Mouse (Mus musculus) intestine, embryonic 16.5 days (tissue): ENCODE results near the gene Fbxw4. TPM values are rescaled to one million over a fixed set of nuclear protein-coding genes. Genes with fewer than 3 reads are reported as not detected.

Source experiments
- ATAC-seq: fragments of 200-750 bp; cut with Nextera tagmentation; 2 replicates; pipeline ENCODE4 v1.8.0; 2017; ENCODE audit warnings: moderate TSS enrichment, moderate library complexity
- H3K27ac ChIP-seq: fragments of 300-500 bp; sonication (generic); 2 replicates; pipeline ENCODE4 v1.5.1; 2014; ENCODE audit warnings: mild to moderate bottlenecking, low read length
- H3K27me3 ChIP-seq: fragments of 300-500 bp; sonication (generic); replicated peaks from 2 replicates; pipeline ENCODE4 v1.6.1; 2014; ENCODE audit warnings: low read length, control low read depth, mixed read lengths; ENCODE audit not compliant: control insufficient read depth, insufficient read depth
- H3K36me3 ChIP-seq: fragments of 300-500 bp; sonication (generic); 2 replicates; pipeline ENCODE4 v1.6.1; 2014; ENCODE audit warnings: low read length, control low read depth; ENCODE audit not compliant: control insufficient read depth, insufficient read depth
- H3K4me1 ChIP-seq: fragments of 300-500 bp; sonication (generic); 2 replicates; pipeline ENCODE4 v1.6.1; 2014; ENCODE audit warnings: low read length, control low read depth, mixed read lengths; ENCODE audit not compliant: control insufficient read depth, insufficient read depth
- H3K4me2 ChIP-seq: fragments of 300-500 bp; sonication (generic); 2 replicates; pipeline ENCODE4 v1.6.1; 2014; ENCODE audit warnings: low read depth, low read length, control low read depth
- H3K4me3 ChIP-seq: fragments of 300-500 bp; sonication (generic); 2 replicates; pipeline ENCODE4 v1.5.1; 2014; ENCODE audit warnings: mild to moderate bottlenecking, low read length
- H3K9ac ChIP-seq: fragments of 300-500 bp; sonication (generic); 2 replicates; pipeline ENCODE4 v1.6.1; 2014; ENCODE audit warnings: low read depth, low read length
- H3K9me3 ChIP-seq: fragments of 300-500 bp; sonication (generic); 2 replicates; pipeline ENCODE4 v1.6.1; 2016; ENCODE audit warnings: low read length, control low read depth; ENCODE audit not compliant: control insufficient read depth
- WGBS: fragments of 180-500 bp; shearing (Covaris S2); extraction: QIAGEN DNeasy Blood & Tissue Kit; methylation state at CpG from one replicate; pipeline ENCODE4 v1.1.7; 2014; 5-methylcytosine and 5-hydroxymethylcytosine counted together
- polyA plus RNA-seq: library from polyadenylated mRNA; unstranded; fragments of >200 nt; fragmentation: Nextera tagmentation; extraction: Ambion mirVana; gene quantifications from 2 replicates; pipeline ENCODE4 v1.2.1, GENCODE M21; 2015

The Fbxw4 gene
- polyA plus RNA-seq, 1 experiment from 2014 or later = 2.5 TPM

DNA sequence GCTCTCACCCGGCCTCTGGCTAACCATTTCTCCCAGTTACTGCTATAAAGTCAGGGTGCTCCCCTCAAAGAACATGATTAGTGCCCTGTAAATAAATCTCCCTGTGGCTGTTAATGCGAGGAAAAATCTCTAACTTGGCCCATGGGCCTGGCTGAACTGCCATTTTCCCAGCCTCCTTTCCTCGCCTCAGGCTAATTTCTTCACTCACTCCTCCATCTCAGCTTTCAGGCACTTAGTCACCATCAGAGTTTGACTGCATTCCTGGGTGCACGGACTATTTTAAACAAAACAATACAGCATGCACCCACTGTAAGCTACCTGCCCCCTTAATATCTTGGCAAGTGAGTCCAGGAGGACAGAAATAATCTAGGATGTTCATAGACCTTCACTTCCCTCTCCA lies 13.2 kb downstream of the Fbxw4 start:
- H3K4me2 ChIP-seq = no peak overlapping the region
- no peaks in the 10 kb centered on the region for H3K4me1 ChIP-seq
- 58% methylated on average over 4 of the region's 4 CpGs for WGBS
- H3K27me3 ChIP-seq = no peaks in the 10 kb centered on the region
- no peaks in the 10 kb centered on the region for H3K36me3 ChIP-seq
- no peaks in the 10 kb centered on the region for H3K9me3 ChIP-seq
- ATAC-seq = no peak
- H3K4me3 ChIP-seq = no peak overlapping the region
- no peak overlapping the region for H3K9ac ChIP-seq
- no peak overlapping the region for H3K27ac ChIP-seq

DNA sequence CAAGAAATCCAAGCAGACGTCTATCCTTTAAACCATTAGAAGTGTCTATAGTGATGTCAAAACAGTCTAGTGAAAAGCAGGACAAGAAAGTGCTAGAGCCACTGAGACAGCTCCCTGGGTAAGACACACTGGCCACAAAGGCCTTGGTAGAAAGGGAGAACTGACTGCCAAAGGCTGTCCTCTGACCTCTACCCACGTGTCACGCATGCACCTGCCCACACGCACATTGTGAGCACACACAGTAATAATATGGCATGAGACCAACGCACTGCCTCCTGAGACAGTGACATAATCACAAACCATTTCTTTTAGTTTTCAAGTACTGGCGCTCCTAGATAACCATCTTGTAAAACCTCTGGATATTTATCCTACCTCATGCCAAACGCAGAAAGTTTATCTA lies 19.4 kb downstream of the Fbxw4 start:
- Histone ChIP-seq H3K27ac (no peak overlapping the region), H3K4me2 (no peak overlapping the region), H3K27me3 (no peaks in the 10 kb centered on the region), H3K9me3 (no peaks in the 10 kb centered on the region), H3K36me3 (0 out of 2 replicates have a peak, but pooled peaks cover 3% of the 10 kb centered on the region), H3K4me3 (no peak overlapping the region), H3K4me1 (no peaks in the 10 kb centered on the region), H3K9ac (no peak overlapping the region)
- 86% methylated on average over 7 of the region's 7 CpGs for WGBS
- ATAC-seq = no peak

DNA sequence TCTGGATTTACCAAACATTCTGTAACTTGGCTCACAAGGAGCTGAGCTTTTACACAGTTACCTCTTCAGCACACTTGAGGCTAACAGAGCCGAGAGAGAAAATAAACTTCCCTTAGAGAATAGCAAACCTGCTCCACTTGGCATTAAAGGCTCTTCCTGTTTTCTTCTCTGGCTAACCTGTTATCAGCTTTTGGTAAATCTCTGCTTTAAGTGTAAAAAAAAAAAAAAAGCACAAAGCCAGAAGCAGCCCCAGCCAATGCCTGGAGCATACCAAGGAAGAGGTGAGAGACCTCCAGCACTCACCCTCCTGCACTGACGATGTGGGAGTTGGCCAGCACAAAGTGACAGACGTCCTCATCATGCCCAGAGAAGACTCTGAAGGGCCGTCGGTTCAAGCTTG lies 24.2 kb downstream of the Fbxw4 start:
- Histone ChIP-seq H3K4me2 (no peak overlapping the region), H3K9ac (no peak overlapping the region), H3K4me1 (no peaks in the 10 kb centered on the region), H3K36me3 (0 out of 2 replicates have a peak, but pooled peaks cover 5% of the 10 kb centered on the region), H3K27me3 (no peaks in the 10 kb centered on the region), H3K27ac (no peak overlapping the region), H3K9me3 (no peaks in the 10 kb centered on the region), H3K4me3 (no peak overlapping the region)
- WGBS = 63% methylated on average over 5 of the region's 5 CpGs
- ATAC-seq = no peak

DNA sequence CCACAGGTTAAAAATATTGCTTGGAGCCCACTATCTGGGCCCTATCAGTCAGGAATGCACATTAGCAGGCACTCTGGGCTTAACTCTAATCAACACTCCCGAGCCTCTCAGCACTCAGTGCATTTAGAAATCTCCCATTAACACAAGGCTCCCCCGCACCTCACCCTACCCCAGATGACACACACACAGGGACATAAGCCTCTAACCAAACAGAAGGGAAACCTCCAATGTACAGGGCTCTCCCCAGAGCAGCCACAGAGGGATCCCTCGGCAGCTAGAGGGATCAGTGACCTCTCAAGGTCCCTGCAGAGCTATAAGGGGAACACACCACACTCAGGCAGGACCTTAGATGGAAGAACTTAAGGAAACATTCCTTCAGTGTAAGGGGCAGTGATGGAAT lies 28.5 kb downstream of the Fbxw4 start:
- no peak for ATAC-seq
- 41% methylated on average over 3 of the region's 3 CpGs for WGBS
- no peak overlapping the region for H3K27ac ChIP-seq

DNA sequence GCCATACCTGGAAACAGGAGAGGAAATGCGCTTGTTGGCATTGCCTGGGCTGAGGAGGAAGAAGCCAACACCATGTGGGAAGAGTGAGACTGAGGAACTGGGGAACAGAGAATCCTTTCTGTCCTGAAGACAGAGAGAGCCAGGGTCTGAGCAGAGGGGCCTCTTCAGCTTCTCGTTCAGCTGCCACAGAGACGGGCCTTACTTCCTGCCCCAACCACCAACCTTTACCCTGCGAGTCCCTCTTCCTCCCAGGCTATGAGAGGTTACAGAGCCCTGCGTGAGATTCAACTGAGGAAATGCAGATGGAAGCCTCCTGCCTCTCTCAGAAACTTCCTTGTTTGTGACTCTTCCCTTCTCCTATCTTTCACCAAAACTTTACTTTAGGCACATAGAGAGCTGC lies 29.2 kb downstream of the Fbxw4 start:
- ATAC-seq = no peak
- no peaks in the 10 kb centered on the region for H3K4me1 ChIP-seq
- no peak overlapping the region for H3K27ac ChIP-seq
- no peak overlapping the region for H3K4me3 ChIP-seq
- 49% methylated on average over 5 of the region's 5 CpGs for WGBS
- no peaks in the 10 kb centered on the region for H3K9me3 ChIP-seq
- no peak overlapping the region for H3K9ac ChIP-seq
- no peaks in the 10 kb centered on the region for H3K27me3 ChIP-seq
- 0 out of 2 replicates have a peak, but pooled peaks cover 2% of the 10 kb centered on the region for H3K36me3 ChIP-seq
- no peak overlapping the region for H3K4me2 ChIP-seq

More for the DNA sequence above, 28.5 kb downstream of the Fbxw4 start:
- no peaks in the 10 kb centered on the region for H3K9me3 ChIP-seq
- H3K36me3 ChIP-seq = 0 out of 2 replicates have a peak, but pooled peaks cover 5% of the 10 kb centered on the region
- no peak overlapping the region for H3K4me3 ChIP-seq
- no peak overlapping the region for H3K4me2 ChIP-seq
- H3K4me1 ChIP-seq = no peaks in the 10 kb centered on the region
- no peaks in the 10 kb centered on the region for H3K27me3 ChIP-seq
- no peak overlapping the region for H3K9ac ChIP-seq

DNA sequence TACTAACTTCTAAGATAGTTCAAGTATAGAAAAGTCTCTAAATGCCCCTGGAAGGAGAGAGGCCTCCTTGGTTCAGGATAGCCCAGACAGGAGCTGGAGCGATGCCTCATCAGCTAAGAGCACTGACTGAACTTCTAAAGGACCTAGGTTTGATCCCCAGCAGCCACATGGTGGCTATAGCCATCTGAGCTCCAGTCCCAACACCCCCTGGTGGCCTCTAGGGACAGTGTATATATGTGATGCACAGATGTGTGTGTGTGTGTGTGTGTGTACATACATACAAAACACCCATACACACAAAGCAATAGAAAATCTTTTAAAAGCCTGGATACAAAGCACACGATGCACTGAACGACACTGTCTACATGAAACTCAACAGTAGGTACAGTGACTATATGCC lies 30.9 kb downstream of the Fbxw4 start:
- no peak overlapping the region for H3K9ac ChIP-seq
- ATAC-seq = no peak
- H3K4me2 ChIP-seq = no peak overlapping the region
- WGBS = 88% methylated on average over 3 of the region's 3 CpGs
- no peaks in the 10 kb centered on the region for H3K4me1 ChIP-seq
- H3K36me3 ChIP-seq = no peaks in the 10 kb centered on the region
- no peaks in the 10 kb centered on the region for H3K27me3 ChIP-seq
- no peak overlapping the region for H3K27ac ChIP-seq
- H3K4me3 ChIP-seq = no peak overlapping the region
- no peaks in the 10 kb centered on the region for H3K9me3 ChIP-seq

DNA sequence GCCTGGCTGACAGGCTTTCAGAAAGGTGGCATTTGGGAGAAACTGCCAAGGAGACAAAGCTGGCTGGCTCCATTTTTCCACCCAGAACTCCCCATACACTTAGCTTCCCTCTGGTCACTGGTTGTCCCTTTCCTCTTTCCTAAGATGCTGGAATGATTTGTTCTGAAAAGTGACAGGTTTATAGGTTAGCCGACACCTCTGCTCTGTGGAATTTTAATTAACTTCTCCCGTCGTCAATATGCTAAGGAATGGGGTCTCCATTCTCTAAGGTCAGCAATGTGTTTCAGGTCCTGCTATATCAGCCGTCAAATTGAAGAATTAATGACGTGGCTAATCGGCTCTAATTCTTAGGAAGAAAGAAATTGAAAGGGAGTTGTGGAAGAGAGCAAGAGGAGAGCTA lies 31.5 kb downstream of the Fbxw4 start:
- Histone ChIP-seq H3K27me3 (no peaks in the 10 kb centered on the region), H3K9ac (no peak overlapping the region), H3K4me1 (no peaks in the 10 kb centered on the region), H3K4me2 (no peak overlapping the region), H3K27ac (no peak overlapping the region), H3K4me3 (no peak overlapping the region), H3K36me3 (no peaks in the 10 kb centered on the region), H3K9me3 (no peaks in the 10 kb centered on the region)
- 56% methylated on average over 6 of the region's 6 CpGs for WGBS
- ATAC-seq = no peak

DNA sequence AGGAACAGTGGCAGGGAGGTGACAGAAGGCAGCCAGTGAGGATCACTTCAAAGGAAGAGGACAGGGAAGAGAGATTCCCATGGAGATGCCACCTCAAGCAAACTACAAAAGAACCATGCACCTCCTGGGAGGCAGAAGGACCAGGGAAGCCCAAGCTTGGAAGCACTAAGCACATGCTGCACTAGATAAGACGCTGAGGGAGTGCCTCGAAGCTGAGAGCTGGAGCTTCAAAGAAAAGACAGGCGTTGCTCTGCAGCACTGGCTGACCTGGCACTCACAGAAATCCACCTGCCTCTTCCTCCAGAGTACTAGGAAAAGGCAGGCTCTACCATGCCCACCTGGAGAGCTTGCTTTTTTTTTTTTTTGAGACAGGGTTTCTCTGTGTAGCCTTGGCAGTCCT lies 33.1 kb downstream of the Fbxw4 start:
- no peaks in the 10 kb centered on the region for H3K36me3 ChIP-seq
- 27% methylated on average over 3 of the region's 3 CpGs for WGBS
- no peak overlapping the region for H3K4me2 ChIP-seq

DNA sequence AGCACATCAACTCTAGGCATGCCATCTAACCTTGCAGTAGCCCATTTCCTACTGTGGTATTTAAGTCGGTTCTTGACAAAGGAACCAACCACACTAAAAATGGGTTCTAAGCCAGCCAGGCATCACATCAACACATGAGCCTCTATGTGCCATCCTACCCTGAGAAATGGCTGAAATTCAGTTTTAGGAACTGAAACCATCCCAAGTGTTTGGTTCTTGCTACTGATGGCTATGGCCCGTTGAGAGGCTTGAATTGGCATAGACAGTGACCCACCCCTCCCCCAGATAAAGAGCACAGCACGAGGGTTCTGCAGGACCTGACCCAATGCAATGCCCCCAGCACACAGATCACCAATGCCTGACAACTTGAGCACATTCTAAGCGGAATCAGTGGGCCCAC lies 36.4 kb downstream of the Fbxw4 start:
- Histone ChIP-seq H3K4me3 (no peak overlapping the region), H3K36me3 (no peaks in the 10 kb centered on the region), H3K9ac (no peak overlapping the region), H3K4me1 (peaks cover 3% of the 10 kb centered on the region; the same call in 1 of the 2 replicates), H3K9me3 (no peaks in the 10 kb centered on the region), H3K4me2 (no peak overlapping the region), H3K27ac (no peak overlapping the region), H3K27me3 (no peaks in the 10 kb centered on the region)
- WGBS = 88% methylated on average over 4 of the region's 4 CpGs
- no peak for ATAC-seq

More for the DNA sequence above, 33.1 kb downstream of the Fbxw4 start:
- Histone ChIP-seq H3K4me3 (no peak overlapping the region), H3K27ac (no peak overlapping the region), H3K4me1 (no peaks in the 10 kb centered on the region), H3K27me3 (no peaks in the 10 kb centered on the region), H3K9me3 (no peaks in the 10 kb centered on the region), H3K9ac (no peak overlapping the region)
- ATAC-seq = no peak

DNA sequence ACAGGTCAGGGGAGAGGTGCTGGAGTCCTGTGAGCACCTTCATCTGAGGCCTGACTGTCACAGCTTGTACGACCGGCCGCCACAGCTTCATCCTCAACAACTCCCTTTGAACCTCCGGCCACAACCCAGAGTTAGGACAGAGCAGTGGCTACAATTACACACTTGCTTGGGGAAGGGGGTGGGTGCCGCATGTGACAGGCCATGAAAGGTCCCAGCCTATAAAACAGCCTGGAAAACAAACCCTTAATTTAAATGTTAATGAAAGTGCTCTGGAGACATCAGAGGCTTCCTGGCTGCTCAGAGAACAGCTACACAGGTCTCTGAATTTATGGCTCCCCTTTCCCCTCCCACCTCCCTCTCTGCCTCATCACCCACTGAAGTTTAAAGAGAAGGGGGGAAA lies 38.0 kb downstream of the Fbxw4 start:
- no peak overlapping the region for H3K9ac ChIP-seq
- no peaks in the 10 kb centered on the region for H3K36me3 ChIP-seq
- no peaks in the 10 kb centered on the region for H3K27me3 ChIP-seq
- peaks cover 7% of the 10 kb centered on the region for H3K4me1 ChIP-seq
- no peak overlapping the region for H3K27ac ChIP-seq
- no peaks in the 10 kb centered on the region for H3K9me3 ChIP-seq
- no peak for ATAC-seq
- no peak overlapping the region for H3K4me3 ChIP-seq
- 56% methylated on average over 5 of the region's 5 CpGs for WGBS
- H3K4me2 ChIP-seq = no peak overlapping the region
